Mouse (Mus musculus) frontal cortex, postnatal 36 days (tissue): ENCODE data around the gene Rgl3.

Experiments used
- DNase-seq, 2 experiments: peaks; one replicate each; pipeline ENCODE4 v3.0.0; 2022; ENCODE audit warnings: low spot score in 2 of 2

The Rgl3 gene

DNA sequence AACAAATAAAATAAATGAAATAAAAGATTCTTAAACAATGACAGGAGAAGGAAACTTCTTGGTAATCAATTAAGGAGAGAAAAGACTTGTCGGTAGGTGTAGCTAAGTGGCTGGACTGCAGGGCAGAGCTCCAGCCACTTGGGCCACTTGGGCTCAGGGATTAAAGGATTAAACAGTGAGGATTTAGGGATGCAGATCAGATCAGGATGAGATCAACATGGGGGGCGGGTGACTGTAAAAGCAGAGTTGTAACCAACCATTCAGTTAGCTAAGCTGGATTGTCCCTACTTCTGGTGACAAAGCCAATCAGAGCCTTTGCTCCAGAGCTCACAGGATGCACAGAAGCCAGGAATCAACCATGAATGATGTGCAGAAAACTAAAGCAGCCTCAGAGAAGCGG, 5.3 kb downstream of the Rgl3 start:
- DNase-seq = no peak

DNA sequence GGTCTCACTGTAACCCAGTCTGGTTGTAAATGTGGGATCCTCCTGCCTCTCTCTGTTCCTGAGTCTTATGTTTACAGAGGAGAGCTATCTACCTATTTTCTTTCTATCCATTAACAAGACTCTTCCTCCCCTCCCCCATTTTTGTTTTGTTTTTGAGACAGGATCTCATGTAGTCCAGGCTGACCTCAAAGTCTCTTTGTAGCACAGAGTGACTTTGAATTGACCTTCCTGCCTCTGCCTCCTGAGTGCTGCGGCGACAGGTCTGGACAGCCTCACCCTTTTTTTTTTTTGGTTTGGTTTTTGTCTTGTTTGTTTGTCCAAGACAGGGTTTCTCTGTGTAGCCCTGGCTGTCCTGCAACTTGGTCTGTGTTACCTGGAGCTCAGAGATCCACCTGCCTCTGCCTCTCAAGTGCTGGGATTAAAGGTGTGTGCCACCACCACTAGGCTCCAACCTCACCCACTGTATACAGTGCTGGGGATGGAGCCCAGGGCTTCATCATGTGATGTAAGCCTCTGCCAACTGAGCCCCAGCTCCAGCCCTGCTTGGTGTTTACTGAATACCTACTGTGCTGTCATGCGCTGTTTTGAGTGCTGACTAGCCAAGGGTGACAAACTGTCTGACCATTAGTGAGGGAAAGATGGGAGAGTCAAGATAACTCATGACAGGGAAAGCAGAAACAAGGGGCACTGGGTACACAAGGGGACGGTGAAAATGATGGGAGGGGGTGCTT, 10.7 kb downstream of the Rgl3 start:
- no peak for DNase-seq

DNA sequence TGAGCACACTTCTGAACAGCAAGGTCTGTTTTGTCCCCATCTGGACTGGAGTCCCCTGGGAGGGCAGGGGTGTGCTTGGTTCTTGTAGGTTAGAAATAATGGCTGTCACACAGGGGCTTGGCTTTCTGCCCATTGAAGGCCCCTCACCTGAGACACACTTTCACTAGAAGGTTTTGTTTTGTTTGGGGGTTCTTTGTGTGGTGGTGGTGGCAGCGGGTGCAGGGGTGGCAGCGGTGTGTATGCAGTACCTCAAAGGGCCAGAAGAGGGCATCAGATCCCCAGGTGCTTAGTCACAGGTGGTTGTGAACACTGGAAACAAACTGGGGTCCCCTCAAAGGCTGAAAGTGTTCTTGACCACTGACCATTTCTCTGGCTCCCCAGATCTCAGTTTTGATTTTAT, 11.3 kb downstream of the Rgl3 start:
- no peak for DNase-seq

DNA sequence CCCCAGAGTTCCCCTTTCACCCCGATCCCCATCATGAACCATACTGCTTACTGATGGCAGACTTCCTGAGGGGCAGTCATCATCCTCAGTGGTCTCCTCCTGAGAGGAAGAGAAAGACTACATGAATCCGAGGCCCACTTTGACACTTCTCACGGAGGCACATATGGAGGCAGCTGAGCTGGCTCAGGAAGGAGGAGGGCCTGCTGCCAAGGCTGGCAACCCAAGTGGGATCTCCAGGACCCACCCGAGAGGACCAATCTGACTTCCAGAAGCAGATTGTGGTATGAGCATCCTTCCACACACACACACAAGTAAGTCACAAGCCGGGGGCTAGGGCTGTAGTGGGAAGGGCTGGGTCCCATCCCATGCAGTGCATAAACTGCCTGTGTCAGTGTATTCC, 11.9 kb downstream of the Rgl3 start:
- no peak for DNase-seq

DNA sequence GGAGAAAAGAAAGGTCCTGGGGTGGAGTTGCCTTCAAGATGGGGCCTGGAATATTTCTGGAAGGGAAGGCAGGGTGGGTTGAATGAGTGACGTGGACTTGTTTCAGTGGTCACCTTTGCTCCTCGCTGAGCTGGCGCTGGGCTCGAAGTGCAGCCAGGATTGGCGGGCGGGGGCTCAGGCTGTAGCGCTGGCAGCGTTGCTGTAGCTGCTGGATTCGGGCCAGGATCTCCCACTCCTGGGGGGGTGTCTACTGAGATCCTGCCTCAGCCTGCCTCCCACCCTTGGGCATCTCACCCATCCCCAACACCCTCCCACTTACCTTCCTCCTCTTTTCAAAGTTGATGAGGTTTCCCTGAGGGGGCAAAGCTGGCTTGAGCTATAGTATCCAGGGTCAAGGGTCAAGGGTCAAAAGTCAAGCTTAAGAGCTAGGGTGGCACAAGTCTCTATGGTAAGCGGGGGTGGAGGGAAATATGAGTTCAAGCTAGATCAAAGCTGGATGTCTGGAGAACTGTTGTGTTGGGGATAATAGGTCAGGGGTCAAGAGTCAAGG, 12.5 kb downstream of the Rgl3 start:
- DNase-seq = no peak

DNA sequence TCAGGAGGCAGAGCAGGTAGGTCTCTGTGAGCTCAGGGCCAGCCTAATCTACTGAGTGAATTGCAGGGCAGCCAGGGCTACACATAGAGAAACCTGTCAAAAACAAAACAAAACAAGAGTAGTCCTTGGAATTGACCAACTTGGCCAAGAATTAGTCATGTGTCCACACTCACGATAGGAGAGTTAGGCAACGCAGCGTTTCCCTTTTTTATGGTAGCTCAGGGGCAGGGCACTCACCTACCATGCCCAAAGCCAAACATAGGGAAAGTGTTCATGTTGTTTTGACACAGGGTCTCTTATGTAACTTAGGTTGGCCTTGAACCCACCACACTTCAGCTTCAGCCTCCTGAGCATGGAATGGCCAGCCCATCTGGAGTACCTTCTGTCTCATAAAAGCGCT, 19.9 kb downstream of the Rgl3 start:
- no peak for DNase-seq

DNA sequence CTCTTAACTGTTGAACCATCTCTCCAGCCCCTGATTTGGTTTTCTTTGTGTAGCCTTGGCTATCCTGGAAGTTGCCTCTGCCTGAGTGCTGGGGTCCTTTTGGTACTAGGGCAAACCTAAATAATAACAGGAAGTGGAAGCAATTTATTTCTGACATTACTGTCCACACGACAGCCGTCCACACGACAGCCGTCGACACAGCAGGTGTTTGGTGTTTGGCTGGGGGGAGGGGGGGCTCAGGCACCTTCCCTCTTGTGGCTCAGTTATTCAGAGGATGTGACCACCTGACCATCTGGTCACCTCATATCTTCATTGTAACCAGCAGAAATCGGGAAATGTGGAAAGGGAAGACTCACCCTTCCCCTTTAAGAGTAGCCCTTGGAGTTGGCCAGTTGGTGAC, 20.4 kb downstream of the Rgl3 start:
- no peak for DNase-seq

DNA sequence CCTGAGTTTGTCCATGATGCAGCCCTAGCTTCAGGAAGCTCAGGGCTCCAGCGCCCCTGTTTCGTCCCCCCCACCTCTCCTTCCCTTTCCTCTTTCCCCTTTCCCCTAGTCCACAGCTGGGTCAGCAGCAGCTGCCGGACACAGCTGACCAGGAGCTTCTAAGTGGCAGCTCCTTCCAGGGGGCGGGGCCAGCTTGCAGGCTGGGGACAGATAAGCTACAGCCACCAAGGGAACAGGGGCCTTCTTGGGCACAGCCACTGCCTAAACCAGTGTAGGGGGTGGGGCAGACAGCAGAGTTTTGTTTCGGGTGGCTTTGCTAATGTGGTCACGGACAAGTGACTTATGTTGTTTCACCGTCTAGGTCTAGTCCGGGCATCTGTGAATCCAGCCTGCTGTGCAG, 25.8 kb downstream of the Rgl3 start, which contains the start of gene Epor:
Epor (minus strand) TSS at position 90 of the 400 bp plus-strand sequence.
- no peak for DNase-seq

DNA sequence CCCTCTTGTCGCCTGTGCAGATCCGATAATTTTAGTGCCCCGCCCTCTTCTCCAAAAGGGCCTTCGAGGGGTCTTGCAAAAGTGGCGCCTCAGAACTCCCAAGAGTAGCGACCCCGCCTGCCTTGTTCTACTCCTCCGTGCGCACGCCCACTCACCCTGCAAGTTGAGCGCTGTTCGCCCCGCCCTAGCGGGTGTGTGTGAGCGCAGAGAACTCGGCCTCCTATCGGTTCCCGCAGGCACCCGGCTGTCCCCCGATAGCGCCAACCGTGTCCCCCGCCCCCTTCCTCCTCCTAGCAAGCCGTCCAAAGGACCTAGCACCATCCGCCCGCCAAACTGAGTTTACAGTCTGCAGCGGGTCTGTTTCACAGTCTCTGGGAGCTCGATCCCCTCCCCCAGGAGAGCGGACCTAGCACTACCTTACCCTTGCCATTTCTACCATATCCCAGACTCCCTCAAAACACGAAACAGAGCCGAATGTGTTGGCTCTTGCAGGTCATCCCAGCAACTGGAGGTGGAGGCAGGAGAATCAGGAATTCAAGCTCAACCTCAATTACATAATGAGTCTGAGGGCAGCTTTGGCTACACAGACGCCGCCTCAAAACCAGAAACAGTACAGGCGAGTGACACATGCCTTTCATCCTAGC, 26.7 kb downstream of the Rgl3 start:
- DNase-seq = peak; percentile 78

DNA sequence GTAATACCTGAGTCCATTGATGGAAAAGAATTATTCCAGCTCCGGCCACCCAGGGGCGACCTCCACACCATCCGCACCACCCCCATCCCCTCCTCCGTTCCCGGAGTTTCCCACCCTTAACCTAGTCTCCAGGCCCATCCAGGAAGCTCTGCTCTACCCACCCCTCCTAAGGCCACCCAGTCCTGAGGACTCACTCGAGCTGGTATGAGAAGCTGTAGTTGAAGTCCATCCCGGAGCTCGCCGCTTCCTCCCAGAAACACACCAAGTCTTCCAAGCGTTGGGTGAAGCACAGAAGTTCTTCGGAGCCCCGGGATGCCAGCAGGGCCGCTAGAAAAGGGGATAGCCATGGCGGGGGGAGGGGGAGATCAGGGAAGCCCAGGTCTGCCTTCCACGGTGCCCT, 27.2 kb downstream of the Rgl3 start:
- DNase-seq = no peak

DNA sequence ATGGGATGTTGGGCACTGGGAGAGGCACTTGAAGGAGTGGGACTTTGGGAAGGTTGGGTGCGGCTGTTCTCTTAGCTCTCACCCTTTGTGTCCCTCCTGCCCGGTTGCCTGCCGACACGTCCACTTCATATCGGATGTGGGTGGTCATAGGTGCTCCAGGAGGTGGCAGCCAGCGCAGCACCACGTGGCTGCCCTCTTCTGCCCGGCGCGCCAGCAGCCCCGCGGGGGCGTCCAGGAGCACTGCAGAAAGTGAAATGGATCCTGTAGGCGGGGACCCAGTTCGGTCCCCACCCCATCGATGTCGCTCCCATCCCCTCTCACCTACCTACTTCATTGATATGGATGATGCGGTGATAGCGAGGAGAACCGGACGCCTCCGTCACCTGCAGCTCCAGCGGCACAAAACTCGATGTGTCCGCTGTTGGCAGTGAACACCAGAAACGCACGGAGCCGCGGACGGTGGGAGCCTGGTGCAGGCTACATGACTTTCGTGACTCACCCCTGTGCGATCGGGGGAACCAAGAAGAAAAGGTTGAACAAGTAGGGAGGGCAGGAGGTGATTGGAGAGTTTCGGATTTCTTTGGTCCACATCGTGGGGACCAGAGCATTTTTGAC, 27.8 kb downstream of the Rgl3 start:
- DNase-seq = no peak

DNA sequence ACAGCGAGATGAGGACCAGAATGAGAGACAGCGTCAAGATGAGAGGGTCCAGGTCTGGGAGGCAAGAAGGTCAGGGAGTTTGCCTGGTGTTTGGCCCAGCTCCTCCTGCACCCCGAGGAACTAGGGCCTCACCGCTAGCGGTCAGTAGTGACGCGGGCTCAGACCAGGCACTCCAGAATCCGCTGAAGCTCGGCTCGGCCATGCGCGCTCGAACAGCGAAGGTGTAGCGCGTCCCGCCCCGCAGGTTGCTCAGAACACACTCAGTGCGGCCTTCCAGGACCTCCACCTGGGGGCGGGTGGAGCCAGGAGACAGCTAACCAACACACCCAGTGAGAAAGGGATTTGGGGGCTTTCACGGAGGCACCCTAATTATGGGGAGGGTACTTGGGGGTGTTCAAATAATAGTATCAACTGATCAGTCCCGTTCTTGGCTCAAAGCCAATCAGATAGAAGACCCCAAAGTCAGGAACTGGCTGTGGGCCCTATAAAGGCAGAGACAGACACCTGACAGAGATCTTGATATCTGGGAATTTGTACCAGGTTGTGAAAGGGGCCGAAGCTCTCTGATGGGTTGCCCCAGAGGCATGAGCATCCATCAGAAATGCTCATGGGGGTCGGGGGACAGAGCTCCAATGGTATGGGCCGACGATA, 28.6 kb downstream of the Rgl3 start:
- DNase-seq = no peak

DNA sequence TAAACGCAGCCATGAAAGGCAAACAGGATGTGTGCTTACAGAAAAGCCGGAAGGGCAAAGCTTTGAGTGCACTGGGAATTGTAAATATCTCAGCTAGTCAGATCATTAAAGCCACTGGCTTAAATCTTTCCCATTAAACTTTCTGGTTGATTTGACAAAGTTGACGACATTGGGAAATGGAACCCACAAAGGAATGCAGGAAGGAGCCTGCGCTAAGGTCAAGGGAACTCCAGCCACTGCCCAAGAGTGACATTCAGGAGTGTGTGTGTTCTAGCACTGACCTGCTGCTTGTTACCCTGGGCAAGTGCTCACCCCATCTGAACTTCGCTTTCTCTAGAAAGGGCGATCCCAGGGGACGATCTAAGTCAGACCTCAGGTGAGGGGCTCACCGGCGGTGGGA, 29.1 kb downstream of the Rgl3 start:
- DNase-seq = no peak

DNA sequence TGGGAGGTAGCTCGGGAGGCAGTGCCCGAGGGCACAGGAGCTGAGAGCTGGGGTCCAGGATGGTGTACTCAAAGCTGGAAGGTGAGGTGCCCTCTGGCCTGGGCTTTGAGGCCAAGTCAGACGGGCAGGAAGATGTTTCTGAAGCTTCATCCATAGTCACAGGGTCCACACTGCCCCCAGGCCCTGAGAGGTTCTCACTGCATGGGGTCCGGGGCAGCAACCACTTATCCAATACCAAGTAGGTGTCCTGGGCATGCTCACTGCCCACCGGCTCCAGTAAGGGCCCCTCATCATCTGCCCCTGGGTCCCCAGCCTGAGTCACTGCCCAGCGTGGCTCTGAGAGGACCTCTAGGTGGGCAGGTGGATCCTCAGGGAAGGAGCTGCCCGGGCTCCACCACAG, 30.0 kb downstream of the Rgl3 start:
- no peak for DNase-seq

DNA sequence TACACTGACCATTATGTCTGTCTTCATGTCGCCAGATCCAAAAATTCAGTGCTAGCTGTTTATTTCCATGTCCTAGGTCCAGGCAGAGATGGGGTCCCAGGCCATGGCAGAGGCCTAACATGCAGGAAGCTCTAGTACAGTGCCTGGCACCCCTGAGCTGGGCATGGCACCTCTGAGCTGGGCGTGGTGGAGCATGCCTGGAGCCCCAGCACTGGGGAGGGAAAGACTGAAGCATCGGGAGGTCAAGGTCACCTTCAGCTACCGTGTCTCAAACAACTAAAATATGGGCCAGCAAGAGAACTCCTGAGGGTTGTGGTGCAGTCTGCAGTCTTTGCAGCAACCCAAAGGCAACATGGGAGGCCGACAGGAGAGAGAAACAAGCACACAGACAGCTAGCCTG, 30.9 kb downstream of the Rgl3 start:
- no peak for DNase-seq

DNA sequence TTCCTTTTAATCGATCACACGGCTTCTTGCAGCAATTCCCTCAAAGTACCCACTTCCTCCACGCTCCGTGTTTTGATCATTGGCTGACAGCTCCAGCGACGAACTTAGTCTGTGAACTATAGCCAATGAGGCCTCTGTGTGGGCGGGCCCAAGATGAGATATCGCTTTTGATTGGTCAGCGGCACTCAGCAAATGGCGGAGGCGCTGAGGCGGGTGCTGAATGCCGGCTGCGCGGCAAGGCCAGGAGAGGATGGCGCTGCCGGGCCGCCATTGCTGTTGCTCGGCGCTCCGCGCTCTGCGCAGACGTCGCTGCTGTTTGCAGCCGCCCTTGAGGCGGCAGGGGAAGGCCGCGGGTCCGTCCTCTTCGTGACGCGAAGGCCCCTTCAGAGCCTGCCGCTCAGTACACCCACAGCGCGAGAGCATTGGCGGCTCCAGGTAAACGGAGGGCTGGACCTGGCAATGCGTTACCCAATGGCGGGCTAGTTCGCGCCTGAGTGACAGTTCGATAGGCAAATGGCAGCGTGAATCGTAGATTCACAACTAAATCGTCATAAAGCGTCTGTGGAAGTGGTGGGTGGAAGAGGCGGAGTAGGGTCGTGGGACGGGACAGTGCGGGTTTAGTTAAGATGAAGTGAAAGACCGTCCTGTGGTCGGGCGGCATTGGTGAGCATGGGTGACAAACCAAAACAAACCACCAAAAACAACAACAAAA, 33.5 kb downstream of the Rgl3 start, which contains the start of gene Swsap1:
Swsap1 (plus strand) TSS at position 186 of the 712 bp plus-strand sequence.
- peak; percentile 100 for DNase-seq

DNA sequence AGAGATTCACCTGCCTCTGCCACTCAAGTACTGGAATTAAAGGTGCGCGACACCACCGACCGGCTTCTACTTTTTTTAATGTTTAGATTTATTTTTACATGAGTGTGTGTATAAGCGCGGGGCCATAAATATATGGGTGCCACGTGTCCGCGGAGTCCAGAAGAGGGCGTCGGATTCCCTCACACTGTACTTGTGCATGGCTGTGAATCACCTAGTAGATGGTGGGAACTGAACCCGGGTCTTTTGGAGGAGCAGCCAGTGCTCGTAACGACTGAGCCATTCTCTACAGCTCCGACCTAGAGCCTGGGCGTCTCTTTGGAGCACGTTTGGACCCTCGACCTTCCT, 34.0 kb downstream of the Rgl3 start:
- no peak for DNase-seq

DNA sequence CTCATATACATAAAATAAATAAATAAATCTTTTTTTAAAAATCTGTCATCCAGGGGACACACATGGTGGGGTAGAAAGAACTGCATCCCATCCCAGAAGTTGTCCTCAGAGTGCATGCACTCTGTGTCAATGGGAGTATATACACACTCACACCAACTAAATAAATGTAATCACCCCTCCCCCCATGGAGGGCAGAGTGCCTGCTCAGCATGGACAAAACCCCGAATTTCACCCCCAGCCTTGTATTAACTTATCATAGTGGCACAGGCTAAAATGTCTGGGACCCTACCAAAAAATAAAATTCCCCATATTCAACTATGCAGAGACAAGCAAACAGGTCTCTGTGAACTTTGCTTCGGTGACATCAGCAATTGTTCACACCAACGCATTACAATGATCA, 34.6 kb downstream of the Rgl3 start:
- DNase-seq = no peak

DNA sequence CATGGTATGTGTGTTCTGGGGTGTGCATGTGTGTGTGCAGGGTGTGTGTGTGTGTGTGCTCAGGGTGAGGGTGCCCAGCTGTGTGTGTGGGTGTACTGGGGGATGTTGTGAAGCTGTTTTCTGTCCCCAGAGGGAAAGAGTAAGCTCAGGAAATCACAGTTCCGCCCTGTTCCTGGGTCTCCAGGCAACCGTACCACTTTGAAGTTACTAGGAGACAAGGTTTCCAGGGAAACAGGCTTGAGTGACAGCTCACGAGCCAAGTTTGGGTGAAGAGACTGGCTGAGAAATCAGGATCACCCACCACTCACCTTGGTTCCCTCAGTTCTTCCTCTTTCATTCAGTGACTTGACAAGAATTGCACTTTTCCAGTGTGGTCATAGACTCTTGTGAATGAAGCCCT, 35.6 kb downstream of the Rgl3 start:
- peak; percentile 60 to 73 for DNase-seq

DNA sequence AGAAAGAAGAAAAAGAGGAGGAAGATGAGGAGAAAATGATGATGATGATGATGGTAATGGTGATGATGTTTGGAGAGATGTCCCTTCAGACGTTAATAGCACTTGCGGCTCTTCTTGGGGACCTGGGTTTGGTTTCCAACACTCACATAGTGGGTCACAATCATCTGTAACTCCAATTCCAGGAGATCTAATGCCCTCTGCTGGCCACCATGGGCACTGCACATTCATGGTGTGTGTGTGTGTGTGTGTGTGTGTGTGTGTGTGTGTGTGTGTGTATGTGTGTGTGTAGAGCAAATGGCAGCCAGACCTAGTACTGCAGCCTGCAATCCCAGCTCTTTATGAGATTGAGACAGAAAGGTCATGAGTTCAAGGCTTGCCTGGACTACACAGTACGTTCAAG, 37.3 kb downstream of the Rgl3 start:
- DNase-seq = no peak

DNA sequence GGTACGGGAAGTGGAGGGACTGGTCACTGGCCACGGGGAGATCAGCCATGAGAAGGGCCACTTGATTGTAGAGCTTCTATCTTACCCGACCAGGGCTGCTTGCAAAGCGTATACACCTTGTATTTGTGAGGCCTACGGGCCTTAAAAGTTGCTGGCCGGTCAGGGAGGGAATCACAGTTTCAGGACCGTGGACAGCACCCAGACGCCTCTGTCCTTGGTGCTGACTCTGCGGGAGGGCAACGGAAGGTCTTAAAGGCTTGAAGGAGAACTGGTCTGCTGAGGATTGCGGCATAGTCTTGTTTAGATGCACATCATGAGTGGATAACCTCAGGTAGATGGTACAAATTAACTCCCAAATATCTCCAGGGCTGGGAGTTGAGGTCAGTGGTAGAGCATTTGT, 38.9 kb downstream of the Rgl3 start:
- no peak for DNase-seq

DNA sequence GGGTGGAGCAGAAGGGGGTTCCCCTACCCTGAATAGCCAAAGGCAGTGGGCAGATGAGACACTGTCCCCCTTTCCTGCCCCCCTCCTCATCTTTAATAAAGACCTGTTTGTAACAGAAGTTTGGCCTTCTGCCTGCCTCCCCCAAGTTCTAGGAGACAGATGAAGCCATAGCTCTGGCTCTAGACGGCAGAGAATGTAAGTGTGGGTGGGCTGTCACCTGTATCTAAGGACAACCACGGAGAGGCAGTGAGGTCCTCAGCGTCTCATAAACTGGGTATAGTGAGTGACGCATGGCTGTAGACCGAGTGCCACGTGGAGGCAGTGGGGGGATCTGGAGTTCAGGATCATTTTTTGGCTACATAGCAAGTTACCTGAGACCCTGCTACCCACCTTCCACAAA, 40.5 kb downstream of the Rgl3 start:
- no peak for DNase-seq
